Comparison of ENCODE assay signal across 8 mouse cellular contexts in genomic region chr7:28370977-28371513, GRCm38 (mm10). TPM values are rescaled to one million over a fixed set of nuclear protein-coding genes. Genes with fewer than 3 reads are reported as not detected.
DNase-seq lines count a peak whose midpoint lies in the region; ATAC-seq and TF ChIP-seq lines count a peak whose summit lies in the region.

No protein-coding gene starts in this region.

- 9% methylated on average over 11 of the region's 11 CpGs for WGBS in heart, embryonic 10.5 days
- 7% methylated on average over 11 of the region's 11 CpGs for WGBS in embryonic facial prominence, embryonic 12.5 days
- WGBS in intestine, postnatal 0 days: 2% methylated on average over 11 of the region's 11 CpGs

- no peak for TF ChIP-seq CTCF in intestine, postnatal 0 days (IDR thresholded peaks at IDR 0.05; ENCODE audit: low read depth)

- no peaks in the 10 kb centered on the region for H3K27me3 ChIP-seq in heart, embryonic 10.5 days (ENCODE audit: insufficient read depth, poor library complexity, severe bottlenecking)
- no peaks in the 10 kb centered on the region for H3K27me3 ChIP-seq in embryonic facial prominence, embryonic 12.5 days
- no peaks in the 10 kb centered on the region for H3K27me3 ChIP-seq in intestine, postnatal 0 days (replicated peaks; ENCODE audit: control insufficient read depth, insufficient read depth, low read length)

- H3K4me1 ChIP-seq in heart, embryonic 10.5 days: peaks cover 51% of the 10 kb centered on the region
- H3K4me1 ChIP-seq in embryonic facial prominence, embryonic 12.5 days: peaks cover 24% of the 10 kb centered on the region
- no peaks in the 10 kb centered on the region for H3K4me1 ChIP-seq in intestine, postnatal 0 days (replicated peaks; ENCODE audit: control insufficient read depth, insufficient read depth, low read length)

- no peak for DNase-seq in heart, embryonic 10.5 days (ENCODE audit: low spot score)
- DNase-seq in heart, postnatal 4 days: no peak
- peak; percentile 64 for DNase-seq in lung, postnatal 25 days (ENCODE audit: low spot score)
- DNase-seq in layer of hippocampus, adult 9-11 months: no peak
- DNase-seq in right cerebral cortex, postnatal 25 days: no peak

- no peak for ATAC-seq in embryonic facial prominence, embryonic 12.5 days (ENCODE audit: insufficient number of reproducible peaks, insufficient read depth, low FRiP score, low TSS enrichment)
- ATAC-seq in intestine, postnatal 0 days: no peak
- no peak for ATAC-seq in activated CD4-positive, CD25-positive, alpha-beta regulatory T cell, adult 4 months

- no peaks in the 10 kb centered on the region for H3K9me3 ChIP-seq in heart, embryonic 10.5 days
- no peaks in the 10 kb centered on the region for H3K9me3 ChIP-seq in embryonic facial prominence, embryonic 12.5 days
- H3K9me3 ChIP-seq in intestine, postnatal 0 days (ENCODE audit: control insufficient read depth): no peaks in the 10 kb centered on the region

- peak overlapping the region; percentile 98 for H3K4me2 ChIP-seq in embryonic facial prominence, embryonic 12.5 days (replicated peaks)
- H3K4me2 ChIP-seq in intestine, postnatal 0 days (replicated peaks; ENCODE audit: low read depth): peak overlapping the region; percentile 96

- peak overlapping the region; percentile 87 for H3K4me3 ChIP-seq in heart, embryonic 10.5 days
- peak overlapping the region; percentile 78 for H3K4me3 ChIP-seq in embryonic facial prominence, embryonic 12.5 days
- peak overlapping the region; percentile 76 for H3K4me3 ChIP-seq in intestine, postnatal 0 days (ENCODE audit: low read depth, low read length)

- H3K27ac ChIP-seq in heart, embryonic 10.5 days: peak overlapping the region; percentile 96
- peak overlapping the region; percentile 96 for H3K27ac ChIP-seq in embryonic facial prominence, embryonic 12.5 days
- H3K27ac ChIP-seq in intestine, postnatal 0 days (ENCODE audit: low read depth, low read length): peak overlapping the region; percentile 89

- H3K9ac ChIP-seq in embryonic facial prominence, embryonic 12.5 days: peak overlapping the region; percentile 92
- peak overlapping the region; percentile 87 for H3K9ac ChIP-seq in intestine, postnatal 0 days (ENCODE audit: low read depth, low read length)

- peaks cover 43% of the 10 kb centered on the region for H3K36me3 ChIP-seq in heart, embryonic 10.5 days
- peaks cover 43% of the 10 kb centered on the region for H3K36me3 ChIP-seq in embryonic facial prominence, embryonic 12.5 days
- peaks cover 41% of the 10 kb centered on the region for H3K36me3 ChIP-seq in intestine, postnatal 0 days (ENCODE audit: control insufficient read depth, insufficient read depth)

RNA-seq across cellular contexts. Expression of gene Plekhg2, which starts 1.4 kb away (rescaled TPM):
- 68.3 and 75.1 TPM in 2 replicates for polyA plus RNA-seq in heart, embryonic 10.5 days (2016; fragmentation: Nextera tagmentation; extraction: Ambion mirVana)
- 10 to 100 TPM; 42.1 to 42.9 TPM for total RNA-seq in heart, postnatal 4 days (2021)
- 114 and 121 TPM in 2 replicates for polyA plus RNA-seq in embryonic facial prominence, embryonic 12.5 days (2016; fragmentation: Nextera tagmentation; extraction: Ambion mirVana)
- 10.6 and 11.9 TPM in 2 replicates for polyA plus RNA-seq in intestine, postnatal 0 days (2015; fragmentation: Nextera tagmentation; extraction: Ambion mirVana)
- 10 to 100 TPM; 61.5 to 70.3 TPM for polyA plus RNA-seq in activated CD4-positive, CD25-positive, alpha-beta regulatory T cell, adult 4 months (2017; shearing (Covaris generic))

RNA-seq across cellular contexts. Expression of gene Zfp36, which starts 9.0 kb away (rescaled TPM):
- polyA plus RNA-seq in heart, embryonic 10.5 days (2016; fragmentation: Nextera tagmentation; extraction: Ambion mirVana): 13.7 and 15.1 TPM in 2 replicates
- total RNA-seq in heart, postnatal 4 days (2021): 10 to 100 TPM; 12.7 to 12.9 TPM
- 7.8 and 8.6 TPM in 2 replicates for polyA plus RNA-seq in embryonic facial prominence, embryonic 12.5 days (2016; fragmentation: Nextera tagmentation; extraction: Ambion mirVana)
- polyA plus RNA-seq in intestine, postnatal 0 days (2015; fragmentation: Nextera tagmentation; extraction: Ambion mirVana): 57.3 and 61.5 TPM in 2 replicates
- polyA plus RNA-seq in activated CD4-positive, CD25-positive, alpha-beta regulatory T cell, adult 4 months (2017; shearing (Covaris generic)): 100 to 1,000 TPM; 107 to 125 TPM

RNA-seq across cellular contexts. Expression of gene Rps16, which starts 20.6 kb away (rescaled TPM):
- polyA plus RNA-seq in heart, embryonic 10.5 days (2016; fragmentation: Nextera tagmentation; extraction: Ambion mirVana): 726 and 844 TPM in 2 replicates
- total RNA-seq in heart, postnatal 4 days (2021): 1,000 to 10,000 TPM in 1 of 2 experiments, 100 to 1,000 TPM in 1; 972 to 1,025 TPM
- polyA plus RNA-seq in embryonic facial prominence, embryonic 12.5 days (2016; fragmentation: Nextera tagmentation; extraction: Ambion mirVana): 836 and 855 TPM in 2 replicates
- 695 and 702 TPM in 2 replicates for polyA plus RNA-seq in intestine, postnatal 0 days (2015; fragmentation: Nextera tagmentation; extraction: Ambion mirVana)
- polyA plus RNA-seq in activated CD4-positive, CD25-positive, alpha-beta regulatory T cell, adult 4 months (2017; shearing (Covaris generic)): 1,000 to 10,000 TPM; 1,380 to 1,513 TPM

RNA-seq across cellular contexts. Expression of gene Med29, which starts 21.5 kb away (rescaled TPM):
- polyA plus RNA-seq in heart, embryonic 10.5 days (2016; fragmentation: Nextera tagmentation; extraction: Ambion mirVana): 58.8 and 62.0 TPM in 2 replicates
- total RNA-seq in heart, postnatal 4 days (2021): 10 to 100 TPM; 22.9 to 24.5 TPM
- polyA plus RNA-seq in embryonic facial prominence, embryonic 12.5 days (2016; fragmentation: Nextera tagmentation; extraction: Ambion mirVana): 51.1 and 52.0 TPM in 2 replicates
- 42.7 and 44.2 TPM in 2 replicates for polyA plus RNA-seq in intestine, postnatal 0 days (2015; fragmentation: Nextera tagmentation; extraction: Ambion mirVana)
- 10 to 100 TPM; 29.7 to 30.6 TPM for polyA plus RNA-seq in activated CD4-positive, CD25-positive, alpha-beta regulatory T cell, adult 4 months (2017; shearing (Covaris generic))

RNA-seq across cellular contexts. Expression of gene Paf1, which starts 21.7 kb away (rescaled TPM):
- 79.8 and 81.3 TPM in 2 replicates for polyA plus RNA-seq in heart, embryonic 10.5 days (2016; fragmentation: Nextera tagmentation; extraction: Ambion mirVana)
- 10 to 100 TPM; 50.1 to 53.5 TPM for total RNA-seq in heart, postnatal 4 days (2021)
- polyA plus RNA-seq in embryonic facial prominence, embryonic 12.5 days (2016; fragmentation: Nextera tagmentation; extraction: Ambion mirVana): 82.2 and 85.5 TPM in 2 replicates
- polyA plus RNA-seq in intestine, postnatal 0 days (2015; fragmentation: Nextera tagmentation; extraction: Ambion mirVana): 54.6 and 60.6 TPM in 2 replicates
- polyA plus RNA-seq in activated CD4-positive, CD25-positive, alpha-beta regulatory T cell, adult 4 months (2017; shearing (Covaris generic)): 10 to 100 TPM; 49.2 to 65.4 TPM
